Mouse (Mus musculus): ENCODE results near the gene Mrtfb.

Gene Mrtfb

GRCm38 (mm10) chr16:13354431-13354830 is 98.2 kb downstream of the Mrtfb start:
- DNase-seq, result no peak

GRCm38 (mm10) chr16:13357806-13358679 is 101.8 kb downstream of the Mrtfb start:
- DNase-seq, result peak; percentile 39 to 73

DNA sequence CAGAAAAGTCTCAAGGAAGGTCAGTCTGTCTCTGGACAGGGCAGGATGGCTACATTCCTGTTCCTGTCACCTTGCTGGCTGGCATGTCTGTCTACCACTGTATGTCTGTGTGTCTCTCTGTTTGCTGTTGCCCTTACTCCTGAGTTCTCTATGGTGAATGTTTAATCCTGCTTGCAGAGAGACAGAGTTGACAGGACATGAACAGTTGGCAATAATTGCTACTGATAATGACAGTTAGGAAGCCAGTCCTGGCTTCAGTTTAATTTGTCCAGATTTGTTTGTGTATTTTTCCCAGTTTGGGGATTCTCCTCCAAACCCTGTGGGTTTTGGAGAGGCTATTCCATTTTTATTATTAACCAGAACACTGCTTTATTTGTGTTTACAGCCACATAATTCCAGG is 102.5 kb downstream of the Mrtfb start:
- DNase-seq, result no peak

DNA sequence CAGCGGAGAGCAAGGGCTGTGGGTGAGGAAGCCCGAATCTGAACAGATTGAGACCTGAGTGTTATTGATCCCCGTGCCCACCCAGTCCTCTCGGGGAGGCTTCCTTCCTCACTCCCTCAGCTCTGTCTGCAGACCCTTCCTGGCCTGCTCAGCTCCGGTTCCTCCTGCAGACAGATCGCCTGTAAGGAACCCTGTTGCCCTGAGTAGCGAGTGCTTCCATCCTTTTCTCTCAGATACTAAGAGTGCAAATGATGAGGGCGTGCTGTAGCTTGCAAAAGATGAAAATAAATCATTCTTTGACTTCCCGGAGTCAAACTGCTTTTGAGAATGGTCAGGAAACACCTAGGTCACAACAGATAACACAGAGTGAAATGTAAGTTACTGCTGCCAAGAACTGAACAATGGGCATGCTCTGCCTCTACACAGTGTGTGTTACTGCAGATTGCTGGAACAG is 103.2 kb downstream of the Mrtfb start:
- peak in 1 of 2 experiments; percentile 31 for DNase-seq

DNA sequence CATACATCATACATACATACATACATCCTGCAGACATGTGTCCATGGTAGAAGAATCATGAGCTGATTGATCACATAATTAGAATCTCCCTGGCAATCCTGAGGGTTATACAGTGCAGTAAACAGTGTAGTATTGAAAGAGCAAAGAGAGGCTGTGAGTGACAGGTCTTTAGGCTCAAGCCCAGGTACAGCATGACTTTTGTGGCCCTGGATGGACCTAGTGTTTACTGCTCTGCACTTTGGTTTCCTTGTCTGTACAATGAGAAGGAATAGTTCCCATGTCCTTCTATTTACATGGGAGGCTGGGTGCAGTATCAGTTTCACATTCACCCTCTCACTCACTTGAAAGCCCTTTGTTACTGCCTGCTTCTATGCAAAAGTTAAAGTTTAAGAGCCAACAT is 103.9 kb downstream of the Mrtfb start:
- DNase-seq, result no peak

DNA sequence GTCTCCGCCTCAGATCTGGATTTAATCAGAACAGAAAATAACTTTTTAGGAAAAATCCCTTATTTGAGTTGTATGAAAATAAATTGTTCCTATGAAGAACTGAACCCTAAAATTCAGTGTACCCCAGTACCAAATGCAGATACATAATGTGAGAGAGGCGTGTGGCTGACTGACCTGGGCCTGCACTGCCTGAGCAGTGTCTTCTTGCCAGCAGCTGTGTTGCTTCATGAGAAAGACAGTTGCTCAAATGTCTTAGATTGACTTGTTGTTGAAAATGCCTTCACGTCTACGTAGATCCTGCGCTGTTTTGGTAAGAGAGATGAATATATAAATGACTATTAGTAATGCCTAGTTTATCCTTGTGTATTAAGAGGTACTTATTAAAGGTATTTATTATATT is 104.6 kb downstream of the Mrtfb start:
- DNase-seq, result no peak

DNA sequence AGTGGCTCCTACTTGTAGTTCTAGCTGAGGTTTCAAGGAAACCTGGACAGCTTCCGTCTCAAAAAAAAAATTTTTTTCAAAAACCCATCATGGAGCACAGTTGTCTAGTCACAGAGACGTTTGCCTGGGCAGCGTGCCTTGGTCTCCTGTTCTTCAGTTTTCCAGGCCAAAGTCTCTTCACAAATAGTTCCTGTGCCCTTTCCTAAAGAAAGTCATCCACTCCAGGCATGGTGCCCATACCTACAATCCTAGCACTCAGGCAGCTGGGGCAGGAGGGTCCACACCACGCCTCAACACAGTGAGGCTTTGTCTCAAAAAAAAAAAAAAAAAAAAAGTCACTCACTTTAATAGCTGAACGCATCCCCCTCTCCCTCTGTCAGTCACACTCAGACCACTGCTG is 106.9 kb downstream of the Mrtfb start:
- no peak for DNase-seq

DNA sequence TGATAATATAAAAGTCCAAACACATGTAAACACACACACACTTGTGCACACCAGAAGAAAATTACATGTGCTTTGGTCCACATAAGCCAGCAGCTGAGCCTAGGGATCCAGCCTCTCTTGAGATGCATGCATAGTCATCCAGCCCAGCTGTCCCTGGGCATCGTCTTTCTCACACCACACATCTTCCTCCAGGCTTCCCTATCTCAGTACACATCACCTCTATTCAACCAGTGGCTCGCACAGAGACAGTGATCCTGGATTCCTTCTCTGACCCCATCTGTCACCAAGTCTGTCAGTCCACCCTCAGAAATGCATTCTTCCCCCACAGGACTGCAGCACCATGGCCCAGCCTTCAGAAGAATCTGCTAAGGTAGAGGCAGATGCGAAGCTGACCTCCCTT is 107.9 kb downstream of the Mrtfb start:
- DNase-seq, result no peak

- no peak for DNase-seq
Measured at GRCm38 (mm10) chr16:13366256-13366655, 110.0 kb downstream of the Mrtfb start.

GRCm38 (mm10) chr16:13366802-13367465 is 110.7 kb downstream of the Mrtfb start:
- no peak for DNase-seq

- DNase-seq, result no peak
Measured at GRCm38 (mm10) chr16:13367466-13367856, 111.2 kb downstream of the Mrtfb start.

DNA sequence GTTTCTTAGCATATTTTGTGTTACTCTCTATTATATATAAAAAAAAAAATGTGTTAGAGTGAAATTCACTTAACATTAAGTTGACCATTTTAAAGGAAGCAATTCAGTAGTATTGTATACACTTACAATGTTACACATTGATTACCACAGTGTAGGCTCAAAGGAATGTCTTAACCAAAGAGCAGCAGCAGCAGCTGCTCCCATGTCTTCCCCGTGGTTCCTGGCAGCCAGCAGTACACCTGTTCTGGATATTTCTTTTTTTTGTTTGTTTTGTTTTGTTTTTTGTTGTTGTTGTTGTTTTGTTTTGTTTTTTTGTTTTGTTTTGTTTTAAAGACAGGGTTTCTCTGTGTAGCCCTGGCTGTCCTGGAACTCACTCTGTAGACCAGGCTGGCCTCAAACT is 112.4 kb downstream of the Mrtfb start:
- no peak for DNase-seq

DNA sequence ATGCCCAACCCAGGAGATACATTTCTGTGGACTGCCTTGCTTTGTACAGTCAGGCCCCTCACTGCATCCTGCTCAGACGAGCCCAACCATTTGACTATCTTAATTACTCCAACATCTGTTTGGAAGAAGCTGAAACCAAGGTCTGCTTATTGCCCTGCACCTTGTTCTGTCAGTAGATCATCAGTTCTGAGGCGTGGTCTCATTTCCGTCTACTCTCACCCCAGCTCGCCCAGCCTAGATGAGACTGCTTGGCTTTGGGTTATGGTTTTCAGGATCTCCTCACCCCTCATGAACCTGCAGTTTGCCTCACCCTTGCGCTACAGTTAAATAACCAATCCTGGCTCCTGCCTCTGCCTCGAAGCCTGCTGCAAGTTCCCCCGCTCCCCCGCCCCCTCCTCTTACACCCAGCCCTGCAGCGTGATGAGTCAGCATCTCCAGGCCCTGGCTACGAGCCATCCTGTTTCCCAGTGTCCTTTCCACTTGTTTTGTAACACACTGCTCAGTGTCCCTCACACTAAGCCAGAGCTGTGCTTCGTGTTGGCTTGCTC is 115.5 kb downstream of the Mrtfb start:
- peak; percentile 79 to 90 for DNase-seq

GRCm38 (mm10) chr16:13372899-13373533 is 116.7 kb downstream of the Mrtfb start:
- no peak for DNase-seq

- DNase-seq, result no peak
Measured at GRCm38 (mm10) chr16:13376947-13377486, 120.7 kb downstream of the Mrtfb start.

DNA sequence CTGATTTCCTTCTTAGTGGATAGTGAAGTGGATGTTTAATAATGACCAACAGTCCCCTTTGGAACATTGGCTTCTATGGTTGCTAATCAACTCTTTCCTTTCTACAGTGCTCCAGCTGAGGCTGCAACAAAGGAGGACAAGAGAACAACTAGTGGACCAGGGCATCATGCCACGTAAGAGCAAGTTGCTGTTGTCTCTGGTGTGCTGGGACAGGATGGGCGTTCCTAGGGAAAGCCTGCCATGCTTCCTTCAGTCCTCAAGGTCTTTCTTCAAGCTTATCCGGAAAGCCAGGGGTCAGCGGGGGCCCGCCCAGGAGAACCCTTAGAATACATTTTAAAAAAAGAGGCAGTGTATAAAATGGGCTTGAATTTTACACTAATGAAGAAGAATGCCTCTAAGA is 121.9 kb downstream of the Mrtfb start:
- DNase-seq, result peak; percentile 45 to 54

GRCm38 (mm10) chr16:13379865-13380264 is 123.6 kb downstream of the Mrtfb start:
- DNase-seq, result no peak

DNA sequence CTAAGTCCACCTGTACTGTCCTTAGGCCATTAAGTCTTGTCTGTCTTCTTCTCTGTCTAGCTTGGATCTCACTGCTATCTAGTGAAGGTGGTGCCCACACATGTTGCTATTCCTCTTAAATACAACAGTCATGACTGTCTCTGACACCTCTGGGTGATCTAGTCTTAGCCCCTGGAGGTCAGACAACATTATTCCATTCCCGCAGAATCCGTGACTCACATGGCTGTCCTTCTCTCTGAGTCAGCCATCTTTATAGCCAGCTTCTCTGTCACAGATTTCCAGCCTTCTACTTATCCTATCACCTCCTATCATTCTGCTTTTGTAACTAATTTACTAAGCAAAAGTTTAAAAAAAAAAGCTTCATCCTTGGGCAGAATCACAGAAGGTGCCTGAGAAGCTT is 125.5 kb downstream of the Mrtfb start:
- no peak for DNase-seq

DNA sequence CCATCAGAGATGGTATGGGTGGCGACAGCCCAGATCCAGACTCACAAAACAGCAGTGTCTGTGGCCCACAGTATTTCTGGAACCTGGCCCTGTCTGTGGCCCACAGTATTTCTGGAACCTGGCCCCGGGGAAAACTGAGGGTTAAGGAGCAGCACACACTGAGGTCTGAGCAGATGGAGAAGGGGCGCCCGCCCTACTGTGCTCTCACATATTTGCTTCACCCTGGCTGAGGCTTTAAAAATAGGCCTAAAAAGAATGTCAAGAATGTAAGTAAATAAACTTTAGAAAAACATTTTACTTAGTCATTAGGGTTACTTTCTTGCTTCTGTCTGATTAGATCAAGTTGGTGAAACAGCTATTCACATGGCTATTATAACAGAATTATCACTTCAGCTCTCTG is 131.0 kb downstream of the Mrtfb start:
- DNase-seq, result no peak

DNA sequence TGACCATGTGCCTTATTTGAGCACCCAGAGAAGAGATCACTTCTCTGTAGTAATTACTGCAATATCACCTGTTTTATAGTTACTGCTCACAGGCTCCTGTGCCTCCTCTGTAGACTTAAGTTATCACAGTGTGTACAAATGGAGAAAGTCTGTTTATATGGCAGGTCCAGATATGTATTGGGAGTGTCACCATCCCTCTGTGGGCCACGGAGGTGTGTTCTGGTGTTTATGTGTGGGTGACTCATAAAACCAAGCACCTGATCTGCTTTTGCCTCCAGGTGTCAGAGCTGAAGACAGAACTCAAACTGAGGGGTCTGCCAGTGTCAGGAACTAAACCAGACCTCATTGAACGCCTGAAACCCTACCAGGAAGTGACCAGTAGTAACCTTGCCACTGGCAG is 144.1 kb downstream of the Mrtfb start:
- DNase-seq, result no peak

DNA sequence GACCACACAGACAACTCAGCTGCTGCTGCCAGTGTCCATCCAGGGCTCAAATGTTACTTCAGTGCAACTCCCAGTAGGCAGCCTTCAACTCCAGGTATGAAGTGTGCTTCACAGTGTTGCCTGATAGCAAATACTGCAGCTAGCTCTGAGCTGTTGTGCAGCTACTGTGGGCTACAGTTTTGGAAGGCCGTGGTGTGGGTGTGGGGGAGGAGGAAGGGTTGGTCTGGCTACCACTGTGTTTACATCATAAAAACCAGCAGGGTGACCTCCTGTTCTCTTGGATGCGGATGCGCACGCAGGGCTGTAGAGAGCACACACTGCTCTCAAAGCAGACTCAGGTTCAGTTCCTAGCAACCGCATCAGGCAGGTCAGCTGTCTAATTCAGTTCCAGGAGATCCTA is 145.3 kb downstream of the Mrtfb start:
- no peak for DNase-seq

- DNase-seq, result peak in 1 of 2 experiments; percentile 6
Measured at GRCm38 (mm10) chr16:13404656-13405055, 148.4 kb downstream of the Mrtfb start.

- DNase-seq, result no peak
Measured at GRCm38 (mm10) chr16:13405403-13405802, 149.1 kb downstream of the Mrtfb start.
